Mouse (Mus musculus): ENCODE measurements around the gene Poldip2.

The Poldip2 gene

GRCm38 (mm10) chr11:78512025-78512957 lies at the start of gene Poldip2, which contains the start of gene Tmem199:
Poldip2 (plus strand) TSS chr11:78512193.
Tmem199 (minus strand) TSS chr11:78512172.
- DNase-seq (ENCODE audit: low spot score in 2 of 2), result peak; percentile 85 to 89

- no peak for DNase-seq (ENCODE audit: low spot score in 2 of 2)
Measured at GRCm38 (mm10) chr11:78462669-78463068, 49.3 kb upstream of the Poldip2 start.

GRCm38 (mm10) chr11:78463286-78464036 lies 48.5 kb upstream of the Poldip2 start:
- DNase-seq (ENCODE audit: low spot score in 2 of 2), result no peak

DNA sequence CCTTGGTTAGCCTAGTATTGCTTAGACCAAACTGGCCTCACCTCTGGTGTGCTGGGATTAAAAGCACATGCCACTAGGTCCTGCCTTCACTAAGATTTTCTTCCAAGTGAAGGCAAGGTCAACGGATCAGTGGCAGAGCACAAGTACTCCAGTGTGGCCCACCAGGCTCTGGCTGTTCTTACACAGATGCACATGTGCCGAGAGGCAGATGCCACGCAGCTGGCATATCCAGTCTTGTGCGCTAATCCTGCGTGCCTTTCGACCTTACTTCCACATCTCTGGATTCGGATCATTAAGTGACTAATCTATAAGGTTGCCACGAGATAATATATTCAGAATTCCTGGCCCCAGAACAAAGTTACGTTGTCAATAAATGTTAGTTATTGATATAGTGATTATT lies 46.9 kb upstream of the Poldip2 start:
- DNase-seq (ENCODE audit: low spot score in 2 of 2), result no peak

DNA sequence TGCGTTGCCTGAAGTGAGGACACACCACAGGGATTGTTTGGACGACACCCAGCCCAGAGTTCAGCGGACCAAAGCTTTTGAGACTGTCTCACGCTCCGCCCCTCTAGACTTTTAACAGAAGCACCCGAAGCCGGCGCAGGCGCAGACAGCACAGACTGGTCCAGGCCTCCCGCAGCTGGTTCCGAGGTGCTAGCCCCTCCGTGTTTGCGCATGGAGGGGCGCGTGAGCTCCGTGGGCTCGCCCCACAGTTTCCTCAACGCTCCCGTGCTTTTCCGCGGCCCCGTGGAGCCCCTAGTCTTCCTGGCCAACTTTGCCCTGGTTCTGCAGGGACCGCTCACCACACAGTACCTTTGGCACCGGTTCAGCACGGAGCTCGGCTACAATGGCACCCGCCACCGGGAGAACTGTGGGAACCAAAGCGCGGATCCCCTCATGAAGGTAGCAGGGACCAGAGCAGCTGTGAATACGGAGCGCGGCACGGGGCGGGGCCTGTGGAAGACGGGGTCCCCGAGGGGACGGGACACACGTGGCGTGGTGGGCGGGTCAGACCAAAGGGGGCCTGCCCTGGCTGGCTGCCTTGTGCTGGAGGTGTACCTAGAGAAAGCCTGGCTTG lies 46.3 kb upstream of the Poldip2 start, which contains the start of gene Slc46a1:
Gene Slc46a1, plus strand, starts transcription at position 130 of the 613 bp plus-strand sequence.
- DNase-seq (ENCODE audit: low spot score in 2 of 2), result peak; percentile 76 to 77

DNA sequence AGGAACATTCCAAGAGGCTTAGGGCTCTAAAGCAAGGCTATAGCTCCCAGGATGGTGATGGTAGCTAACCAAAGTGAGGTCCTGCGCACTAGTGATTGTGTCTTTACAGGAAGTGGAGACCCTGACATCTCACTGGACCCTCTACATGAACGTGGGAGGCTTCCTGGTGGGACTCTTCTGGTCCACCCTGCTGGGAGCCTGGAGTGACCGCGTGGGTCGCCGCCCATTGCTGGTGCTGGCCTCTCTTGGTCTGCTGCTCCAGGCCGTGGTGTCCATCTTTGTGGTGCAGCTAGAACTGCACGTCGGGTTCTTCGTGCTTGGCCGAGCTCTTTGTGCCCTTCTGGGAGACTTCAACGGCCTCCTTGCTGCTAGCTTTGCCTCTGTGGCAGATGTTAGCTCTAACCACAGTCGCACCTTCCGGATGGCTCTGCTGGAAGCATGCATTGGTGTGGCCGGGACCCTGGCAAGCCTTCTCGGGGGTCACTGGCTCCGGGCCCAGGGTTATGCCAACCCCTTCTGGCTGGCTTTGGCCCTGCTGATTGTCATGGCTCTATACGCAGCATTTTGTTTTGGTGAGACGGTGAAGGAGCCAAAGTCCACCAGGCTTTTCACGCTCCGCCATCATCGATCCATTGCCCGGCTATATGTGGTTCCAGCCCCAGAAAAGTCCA lies 45.6 kb upstream of the Poldip2 start:
- DNase-seq (ENCODE audit: low spot score in 2 of 2), result no peak

DNA sequence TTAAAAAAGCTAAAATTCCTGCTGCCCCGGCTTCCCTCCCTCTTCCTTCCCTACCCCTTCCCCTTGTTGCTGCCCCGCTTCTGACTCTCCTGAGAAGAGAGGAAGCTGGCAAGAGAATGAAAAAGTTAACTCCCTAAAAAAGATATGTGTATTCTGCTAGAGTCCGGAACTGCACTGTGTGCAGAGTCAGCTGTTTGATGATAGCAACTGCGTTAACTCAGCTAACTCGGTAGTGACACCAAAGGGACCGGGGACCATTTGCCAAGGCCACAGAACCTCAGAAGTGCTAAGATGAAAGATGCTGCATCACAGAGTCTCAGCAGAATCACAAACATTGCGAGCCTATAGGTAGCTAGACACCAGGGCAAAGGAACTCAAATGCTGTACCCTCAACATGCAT lies 44.5 kb upstream of the Poldip2 start:
- DNase-seq (ENCODE audit: low spot score in 2 of 2), result no peak

DNA sequence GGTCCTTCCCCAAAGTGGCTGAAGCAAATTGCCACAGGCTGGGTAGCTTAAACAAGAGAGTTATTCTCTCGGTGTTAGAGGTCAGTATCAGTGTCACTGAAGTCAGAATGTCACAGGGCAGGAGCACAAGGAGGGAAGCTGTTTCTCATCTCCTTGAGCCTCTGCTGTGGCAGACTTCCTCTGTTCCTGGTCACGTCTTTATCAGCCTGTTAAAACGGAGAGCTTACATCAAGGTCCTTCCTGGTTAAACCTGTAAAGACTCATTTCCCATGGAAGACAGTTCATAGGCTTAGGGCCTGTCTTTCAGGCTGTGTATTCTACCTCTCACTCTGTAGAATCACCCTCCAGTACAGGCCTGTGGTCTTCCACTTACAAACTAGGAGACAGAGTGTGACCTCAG lies 44.1 kb upstream of the Poldip2 start:
- DNase-seq (ENCODE audit: low spot score in 2 of 2), result no peak

DNA sequence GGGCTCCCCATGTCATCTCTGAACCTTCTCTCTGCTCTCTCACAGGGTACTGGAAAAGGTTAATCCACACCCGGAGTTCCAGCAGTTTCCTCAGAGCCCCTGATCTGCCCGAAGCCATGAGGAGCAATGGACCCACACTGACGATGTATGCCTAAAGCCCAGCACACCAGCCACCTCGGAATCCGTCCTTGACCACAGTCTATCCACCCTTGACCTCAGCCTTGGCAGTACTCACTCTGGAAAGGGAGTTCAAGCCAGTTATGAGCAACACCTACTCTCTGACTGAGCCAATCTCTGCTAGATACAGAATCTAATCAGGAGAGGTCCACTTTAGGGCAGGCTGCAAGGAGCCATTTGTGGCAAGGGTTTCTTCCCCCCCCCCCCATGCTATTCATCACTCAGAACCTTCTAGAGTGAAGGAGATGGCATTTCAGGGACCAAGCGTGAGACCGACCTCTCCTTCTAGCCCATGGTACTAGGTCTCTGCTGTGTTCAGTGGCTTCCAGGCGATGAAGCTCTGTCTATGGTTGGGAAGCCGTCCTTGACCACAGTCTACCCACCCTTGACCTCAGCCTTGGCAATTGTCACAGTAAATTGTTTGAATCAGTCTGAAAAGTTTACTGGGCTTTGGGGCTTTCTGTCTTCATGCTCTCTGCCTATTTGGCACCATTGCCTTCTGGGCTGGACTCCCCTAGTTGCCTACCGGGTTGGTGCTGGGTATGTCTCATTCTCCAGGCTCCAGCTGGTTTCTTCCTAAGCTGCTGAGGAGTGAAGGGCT lies 40.5 kb upstream of the Poldip2 start:
- DNase-seq (ENCODE audit: low spot score in 2 of 2), result no peak

- no peak for DNase-seq (ENCODE audit: low spot score in 2 of 2)
Measured at GRCm38 (mm10) chr11:78475289-78475688, 36.7 kb upstream of the Poldip2 start.

DNA sequence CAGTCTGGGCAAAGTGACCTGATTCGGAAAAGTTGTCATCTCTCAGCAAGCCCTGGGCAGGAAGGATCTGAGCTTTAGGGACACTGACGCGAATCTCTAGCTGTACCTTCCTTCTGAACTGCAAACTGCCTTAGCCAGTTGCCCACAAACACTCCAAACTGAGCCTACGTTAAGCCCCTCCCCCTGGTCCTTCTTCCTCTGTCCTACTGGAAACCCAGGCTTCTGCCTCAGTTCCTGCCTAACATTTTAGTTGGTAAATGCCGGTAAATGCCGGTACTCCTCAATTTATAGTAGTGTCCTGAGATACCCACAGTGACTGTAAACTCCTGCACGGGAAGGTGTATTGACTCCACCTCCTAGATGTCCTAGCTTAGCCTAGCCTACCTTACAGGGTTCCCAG lies 28.4 kb upstream of the Poldip2 start:
- no peak for DNase-seq (ENCODE audit: low spot score in 2 of 2)

- DNase-seq (ENCODE audit: low spot score in 2 of 2), result peak; percentile 81 to 83
Measured at GRCm38 (mm10) chr11:78488168-78488567, 23.8 kb upstream of the Poldip2 start.

- peak; percentile 58 to 62 for DNase-seq (ENCODE audit: low spot score in 2 of 2)
Measured at GRCm38 (mm10) chr11:78490781-78491241, 21.2 kb upstream of the Poldip2 start.

GRCm38 (mm10) chr11:78495904-78496303 lies 16.1 kb upstream of the Poldip2 start:
- peak in 1 of 2 experiments; percentile 12 for DNase-seq (ENCODE audit: low spot score in 2 of 2)

- peak; percentile 50 to 58 for DNase-seq (ENCODE audit: low spot score in 2 of 2)
Measured at GRCm38 (mm10) chr11:78497071-78497541, 14.9 kb upstream of the Poldip2 start.

- peak; percentile 95 for DNase-seq (ENCODE audit: low spot score in 2 of 2)
Measured at GRCm38 (mm10) chr11:78497544-78498522, 14.2 kb upstream of the Poldip2 start, which contains the start of gene Sarm1. Sarm1 (minus strand) TSS chr11:78497754.

- DNase-seq (ENCODE audit: low spot score in 2 of 2), result no peak
Measured at GRCm38 (mm10) chr11:78499004-78499403, 13.0 kb upstream of the Poldip2 start, which contains the start of gene Vtn. Vtn (plus strand) TSS chr11:78499091.

DNA sequence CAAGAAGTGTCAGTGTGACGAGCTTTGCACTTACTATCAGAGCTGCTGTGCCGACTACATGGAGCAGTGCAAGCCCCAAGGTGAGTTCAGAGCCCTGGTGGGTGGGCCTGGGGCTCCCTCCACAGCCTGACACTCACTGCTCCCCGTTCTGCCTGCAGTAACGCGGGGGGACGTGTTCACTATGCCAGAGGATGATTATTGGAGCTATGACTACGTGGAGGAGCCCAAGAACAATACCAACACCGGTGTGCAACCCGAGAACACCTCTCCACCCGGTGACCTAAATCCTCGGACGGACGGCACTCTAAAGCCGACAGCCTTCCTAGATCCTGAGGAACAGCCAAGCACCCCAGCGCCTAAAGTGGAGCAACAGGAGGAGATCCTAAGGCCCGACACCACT lies 12.4 kb upstream of the Poldip2 start:
- DNase-seq (ENCODE audit: low spot score in 2 of 2), result no peak

DNA sequence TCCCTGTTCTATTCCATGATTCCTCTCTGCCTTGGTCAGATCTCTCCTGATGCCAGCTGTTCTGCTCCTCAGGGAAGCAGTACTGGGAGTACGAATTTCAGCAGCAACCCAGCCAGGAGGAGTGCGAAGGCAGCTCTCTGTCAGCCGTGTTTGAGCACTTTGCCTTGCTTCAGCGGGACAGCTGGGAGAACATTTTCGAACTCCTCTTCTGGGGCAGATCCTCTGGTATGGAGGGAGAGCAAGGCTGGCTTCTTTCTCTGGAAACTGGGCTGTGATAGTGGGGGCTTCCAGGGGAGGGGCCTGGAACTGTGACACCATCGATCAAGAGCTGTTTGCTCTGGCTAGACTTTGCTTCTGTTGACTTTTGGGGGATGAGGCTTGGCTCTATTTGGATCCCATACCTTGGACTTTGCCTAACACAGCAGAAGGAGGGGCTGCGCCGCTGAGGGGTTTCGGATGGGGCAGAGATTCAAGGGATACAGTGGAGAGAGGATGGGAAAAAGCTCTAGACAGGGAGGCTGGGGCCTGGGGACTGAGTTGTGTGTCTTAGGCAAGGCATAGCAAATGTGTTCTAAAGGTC lies 11.3 kb upstream of the Poldip2 start:
- DNase-seq (ENCODE audit: low spot score in 2 of 2), result no peak
